Mouse (Mus musculus) layer of hippocampus, adult 18-20 months (tissue): ENCODE data around the gene Ube2s. TPM values are rescaled to one million over a fixed set of nuclear protein-coding genes. Genes with fewer than 3 reads are reported as not detected.
"Not testable (repeated sequence)": the region's sequence is repeated elsewhere in the genome, so short reads cannot be mapped to it uniquely, and the experiment has no call there.

ENCODE experiments used
- DNase-seq, 2 experiments: peaks; one replicate each; pipeline ENCODE4 v3.0.0; 2022; ENCODE audit warnings: low spot score in 2 of 2
- total RNA-seq, 2 experiments: library from RNA; stranded (reverse); gene quantifications; 2 replicates each; pipeline ENCODE4 v1.2.3; 2021

Gene Ube2s
- total RNA-seq, 2 experiments from 2014 or later, result 102 to 121 TPM

DNA sequence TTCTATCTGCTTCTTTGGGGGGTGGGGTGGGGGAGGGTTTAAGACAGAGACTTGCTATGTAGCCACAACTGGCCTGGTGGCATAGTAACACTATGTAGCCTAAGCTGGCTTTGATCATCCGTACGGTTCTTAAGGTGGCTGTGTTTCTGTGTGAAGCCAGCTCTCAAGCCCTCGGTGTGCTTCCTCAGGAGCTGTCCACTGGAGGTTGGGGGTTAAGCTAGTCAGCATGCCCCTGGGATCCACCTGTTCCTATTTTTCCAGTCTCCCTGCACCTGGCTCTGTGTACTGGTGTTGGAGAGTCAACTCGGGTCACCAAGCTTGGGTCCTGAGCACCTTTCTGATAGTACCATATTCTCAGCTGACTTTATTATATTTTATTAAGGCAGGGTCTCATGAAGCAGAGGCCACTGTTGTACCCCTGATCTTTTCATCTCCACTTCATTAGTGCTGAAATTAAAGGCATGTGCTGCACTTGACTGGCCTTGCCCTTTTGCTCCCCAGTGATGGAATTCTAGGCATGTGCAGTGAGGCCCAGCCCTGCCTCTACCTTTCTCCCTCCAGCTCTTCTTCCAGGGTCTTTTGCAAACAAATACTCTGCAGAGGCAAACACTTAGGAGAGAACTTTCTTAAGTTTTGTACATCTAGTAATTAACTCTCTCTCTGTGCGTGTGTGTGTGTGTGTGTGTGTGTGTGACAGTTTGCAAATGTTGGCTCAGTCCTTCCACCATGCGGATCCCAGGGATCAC lies 9.9 kb upstream of the Ube2s start:
- no peak for DNase-seq

DNA sequence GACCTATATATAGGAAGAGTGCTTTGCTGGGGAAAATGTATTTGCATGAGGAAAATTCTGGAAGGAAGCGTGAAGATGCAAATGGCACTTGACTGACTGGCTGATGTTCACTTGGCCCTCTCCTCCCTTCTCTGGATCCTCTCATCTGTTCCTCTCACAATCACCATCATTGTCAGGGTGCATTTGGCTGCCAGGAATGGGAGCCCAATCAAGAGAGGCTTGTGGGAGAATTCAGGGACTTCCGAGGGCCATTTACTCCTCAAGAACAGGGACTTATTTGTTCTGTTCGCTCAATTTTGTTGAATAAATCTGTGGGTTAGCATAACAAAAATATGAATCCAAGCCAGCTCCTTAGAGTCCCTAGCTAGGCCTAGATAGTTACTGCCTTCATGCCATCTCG lies 9.3 kb upstream of the Ube2s start:
- peak in 1 of 2 experiments; percentile 53 for DNase-seq

DNA sequence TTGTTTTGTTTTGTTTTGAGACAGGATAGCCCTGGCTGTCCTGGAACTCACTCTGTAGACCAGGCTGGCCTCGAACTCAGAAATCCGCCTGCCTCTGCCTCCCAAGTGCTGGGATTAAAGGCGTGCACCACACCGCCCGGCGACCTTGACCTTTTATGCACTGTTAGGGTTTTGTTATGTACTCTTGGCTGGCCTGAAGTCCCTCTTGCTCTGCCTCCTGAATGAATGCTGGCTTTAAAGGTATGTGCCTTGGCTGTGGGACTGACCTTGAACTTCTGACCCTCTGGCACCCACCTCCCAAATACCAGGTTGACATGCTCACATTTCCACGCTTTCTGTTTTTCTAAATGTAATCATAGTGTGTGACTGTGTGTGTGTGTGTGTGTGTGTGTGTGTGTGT lies 8.5 kb upstream of the Ube2s start:
- not testable (repeated sequence) for DNase-seq

DNA sequence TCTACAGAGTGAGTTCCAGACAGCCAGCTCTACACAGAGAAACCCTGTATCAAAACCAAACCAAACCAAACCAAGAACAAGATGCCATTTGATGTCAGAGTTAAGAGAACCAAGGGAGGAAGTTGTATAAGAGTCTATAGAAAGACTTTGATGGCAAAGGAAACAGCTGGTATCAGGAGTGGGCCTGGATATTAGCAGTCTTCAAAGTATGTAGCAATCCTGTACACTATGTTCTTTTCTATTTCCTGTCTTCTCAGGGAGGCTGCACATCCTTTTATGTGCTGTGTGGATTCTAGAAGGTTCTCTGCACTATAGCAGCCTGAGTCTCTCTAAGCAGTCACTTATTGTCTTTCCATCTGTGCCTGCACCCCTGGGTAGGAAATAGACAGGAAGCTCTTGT lies 4.2 kb upstream of the Ube2s start:
- no peak for DNase-seq

DNA sequence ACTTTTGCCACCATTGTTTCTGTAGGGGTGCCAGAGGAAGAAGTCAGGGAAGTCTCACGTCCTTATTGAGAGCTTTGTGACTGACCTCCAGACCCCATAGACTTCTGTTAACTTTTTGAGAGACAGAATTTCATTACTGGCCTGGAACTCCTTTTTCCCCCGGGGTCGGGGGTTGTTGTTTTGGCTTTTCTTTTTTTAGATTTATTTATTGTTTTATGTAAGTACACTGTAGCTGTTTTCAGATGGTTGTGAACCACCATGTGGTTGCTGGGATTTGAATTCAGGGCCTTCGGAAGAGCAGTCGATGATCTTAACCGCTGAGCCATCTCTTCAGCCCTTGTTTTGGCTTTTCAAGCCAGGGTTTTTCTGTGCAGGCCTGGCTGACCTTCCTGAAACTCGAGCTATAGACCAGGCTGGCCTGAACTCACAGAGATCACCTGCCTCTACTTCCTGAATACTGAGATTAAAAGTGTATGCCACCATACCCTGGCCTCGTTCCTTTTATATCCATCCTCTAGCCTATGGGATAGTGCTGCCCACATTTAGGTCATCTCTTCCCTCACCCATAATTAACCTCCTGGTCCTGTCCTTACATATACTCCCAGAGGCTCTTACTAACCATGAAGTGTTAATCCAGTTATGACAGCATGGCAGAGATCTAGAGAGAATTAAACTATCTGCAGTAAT lies 858 bp upstream of the Ube2s start:
- DNase-seq, result no peak

DNA sequence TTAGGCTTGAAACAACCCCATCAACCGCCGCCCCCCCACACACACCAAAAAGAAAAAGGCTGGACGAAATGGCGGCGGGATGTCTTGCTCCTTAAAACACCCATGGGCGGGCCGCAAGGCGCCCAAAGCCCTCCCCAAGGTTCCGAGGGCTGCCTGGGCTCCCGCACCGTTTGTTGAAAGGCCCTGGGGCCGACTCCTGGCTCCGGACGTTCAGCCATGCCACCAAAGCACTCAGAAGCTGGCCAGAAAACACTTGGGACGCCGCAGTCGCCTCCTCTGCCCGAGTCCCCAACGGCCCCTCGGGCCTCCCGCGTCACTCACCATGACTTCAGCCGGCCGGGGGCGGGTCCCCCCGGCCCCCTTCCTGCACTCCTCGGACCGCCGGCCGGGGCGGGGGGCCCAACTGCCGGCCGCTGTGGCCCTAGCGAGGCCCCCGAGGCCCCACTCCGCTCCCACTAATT lies 518 bp downstream of the Ube2s start:
- DNase-seq, result peak in 1 of 2 experiments; percentile 45

DNA sequence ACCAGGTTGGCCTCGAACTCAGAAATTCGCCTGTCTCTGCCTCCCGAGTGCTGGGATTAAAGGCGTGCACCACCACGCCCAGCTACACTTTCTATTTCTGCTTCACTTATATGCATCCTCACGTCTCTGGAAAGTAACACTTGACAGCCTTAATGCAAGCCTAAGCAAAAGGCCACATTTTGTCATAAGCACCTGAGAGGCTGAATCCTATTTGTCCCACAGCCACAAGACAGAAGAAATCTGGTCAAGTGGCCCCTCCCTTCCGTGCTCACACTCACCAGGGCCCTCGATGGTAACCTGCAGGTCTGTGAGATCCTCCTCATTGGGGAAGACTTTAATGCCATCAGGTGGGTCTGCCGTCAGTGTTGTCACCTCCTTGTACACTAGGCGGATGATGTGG lies 1.3 kb downstream of the Ube2s start:
- not testable (repeated sequence) for DNase-seq

DNA sequence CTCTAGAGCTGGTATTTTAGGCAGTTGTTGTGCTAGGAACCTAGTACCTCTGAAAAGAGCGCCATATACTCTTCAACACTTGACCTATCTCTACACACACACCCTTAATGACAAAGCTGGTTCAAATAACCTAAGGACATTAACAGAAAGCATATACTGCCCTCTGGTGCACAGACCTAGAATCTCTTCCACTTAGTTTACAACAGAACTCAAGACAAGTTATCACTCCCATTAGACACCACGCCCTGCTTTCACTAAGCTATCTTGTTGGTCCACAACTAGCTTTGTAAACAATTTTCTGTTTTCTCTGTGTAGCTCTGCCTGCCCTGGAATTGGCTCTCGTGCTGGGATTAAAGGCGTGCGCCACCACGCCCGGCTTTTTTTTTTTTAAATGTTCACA lies 5.7 kb downstream of the Ube2s start:
- peak in 1 of 2 experiments; percentile 66 for DNase-seq

DNA sequence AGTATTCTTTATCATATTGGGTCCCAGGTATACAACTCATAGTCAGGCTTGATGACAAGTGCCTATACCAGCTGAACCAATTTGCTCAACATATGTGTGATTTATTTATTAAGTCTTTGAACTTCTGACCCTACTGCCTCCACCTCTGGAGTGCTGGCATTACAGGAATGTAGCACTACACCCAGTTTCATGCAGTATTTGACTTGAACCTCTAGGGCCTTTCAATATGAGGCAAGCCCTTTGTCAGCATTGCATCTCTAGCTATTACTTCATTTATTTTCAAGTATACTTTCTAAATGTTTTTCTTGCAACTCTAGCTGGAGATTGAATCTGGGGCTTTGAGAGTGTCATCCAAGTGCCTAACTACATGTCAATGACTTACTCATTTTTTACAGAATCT lies 10.1 kb downstream of the Ube2s start:
- DNase-seq, result no peak

DNA sequence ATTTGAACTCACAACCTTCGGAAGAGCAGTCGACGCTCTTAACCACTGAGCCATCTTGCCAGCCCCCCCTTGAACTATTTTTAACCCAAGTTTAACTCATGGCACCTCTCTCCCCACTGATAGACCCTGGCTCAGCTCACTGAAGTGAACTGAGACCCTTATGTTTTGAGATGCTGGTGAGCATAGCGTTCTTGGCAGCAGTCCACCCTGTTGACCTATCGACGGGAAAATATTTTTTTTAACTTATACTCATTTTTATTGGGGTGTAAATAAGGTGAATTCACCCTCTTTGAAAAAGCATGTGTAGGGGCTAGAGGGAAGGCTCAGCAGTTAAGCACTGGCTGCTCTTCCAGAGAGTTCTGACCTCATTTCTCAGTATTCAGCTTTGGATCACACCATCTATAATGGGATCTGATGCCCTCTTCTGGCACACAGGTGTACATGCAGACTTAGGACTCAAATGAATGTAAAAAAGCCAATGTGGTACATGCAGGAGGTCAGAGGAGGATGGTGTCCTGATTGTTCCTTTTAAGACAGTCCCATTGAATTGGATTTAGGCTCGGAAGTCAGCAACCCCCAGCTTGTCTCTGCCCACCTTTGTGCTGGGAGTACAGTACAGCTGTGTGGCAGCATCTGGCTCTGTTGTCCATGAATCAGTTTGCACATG lies 16.5 kb downstream of the Ube2s start:
- DNase-seq, result peak in 1 of 2 experiments; percentile 63

DNA sequence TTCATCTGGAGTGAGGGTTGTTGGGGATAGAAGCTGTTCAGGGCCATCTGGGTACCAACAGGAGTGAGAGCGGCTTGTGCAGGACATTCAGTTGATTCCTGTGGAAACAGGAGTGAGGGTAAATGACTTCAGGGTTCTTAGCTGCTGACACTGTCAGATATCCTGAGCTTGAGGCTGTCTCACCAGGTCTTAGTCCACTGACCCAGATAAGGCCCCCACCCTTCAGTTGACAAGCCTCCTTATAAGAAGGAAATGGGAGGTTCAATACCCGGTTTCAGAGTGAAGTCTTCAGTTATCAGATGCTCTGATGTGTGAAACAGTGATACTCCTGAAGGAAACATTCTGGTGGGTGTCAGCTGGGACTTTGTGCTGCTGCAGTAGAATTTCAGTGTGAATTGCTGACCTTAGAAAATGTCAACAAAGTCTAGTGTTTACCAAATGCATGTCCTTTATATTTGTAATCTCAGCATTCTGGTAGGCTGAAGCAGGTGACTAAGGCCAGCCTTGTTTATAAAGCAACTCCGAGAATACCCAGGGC lies 17.7 kb downstream of the Ube2s start:
- DNase-seq, result no peak

DNA sequence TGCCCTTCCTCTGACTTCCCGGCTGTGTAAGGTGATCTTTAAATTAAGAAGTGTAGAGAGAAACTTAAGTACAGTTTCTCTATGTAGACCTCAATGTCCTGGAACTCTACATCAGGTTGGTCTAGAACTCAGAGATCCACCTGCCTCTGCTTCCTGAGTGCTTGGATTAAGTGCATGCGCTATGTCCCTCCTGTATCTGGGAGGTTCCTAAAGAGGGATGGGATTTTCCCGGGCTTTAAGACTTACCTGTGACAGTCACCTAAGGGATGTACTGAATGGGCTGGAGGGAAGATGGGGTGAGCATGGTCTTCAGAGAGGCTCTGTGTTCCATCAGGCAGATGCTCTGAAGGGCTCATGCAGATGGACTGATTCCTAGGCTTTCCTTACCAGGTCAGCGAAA lies 18.7 kb downstream of the Ube2s start:
- no peak for DNase-seq

DNA sequence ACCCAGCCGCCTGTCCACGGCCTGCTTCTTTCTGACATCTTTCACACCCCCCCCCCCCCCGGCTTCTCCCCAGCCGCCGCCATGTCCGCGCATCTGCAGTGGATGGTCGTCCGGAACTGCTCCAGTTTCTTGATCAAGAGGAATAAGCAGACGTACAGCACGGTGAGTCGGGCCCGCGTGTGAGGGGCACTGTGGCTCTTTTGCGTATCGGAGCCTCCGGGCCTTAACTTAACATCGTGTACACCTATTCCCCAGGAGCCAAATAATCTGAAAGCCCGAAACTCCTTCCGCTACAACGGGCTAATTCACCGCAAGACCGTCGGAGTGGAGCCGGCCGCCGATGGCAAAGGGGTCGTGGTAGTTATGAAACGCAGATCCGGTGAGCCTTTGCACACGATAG lies 19.1 kb downstream of the Ube2s start:
- not testable (repeated sequence) for DNase-seq

DNA sequence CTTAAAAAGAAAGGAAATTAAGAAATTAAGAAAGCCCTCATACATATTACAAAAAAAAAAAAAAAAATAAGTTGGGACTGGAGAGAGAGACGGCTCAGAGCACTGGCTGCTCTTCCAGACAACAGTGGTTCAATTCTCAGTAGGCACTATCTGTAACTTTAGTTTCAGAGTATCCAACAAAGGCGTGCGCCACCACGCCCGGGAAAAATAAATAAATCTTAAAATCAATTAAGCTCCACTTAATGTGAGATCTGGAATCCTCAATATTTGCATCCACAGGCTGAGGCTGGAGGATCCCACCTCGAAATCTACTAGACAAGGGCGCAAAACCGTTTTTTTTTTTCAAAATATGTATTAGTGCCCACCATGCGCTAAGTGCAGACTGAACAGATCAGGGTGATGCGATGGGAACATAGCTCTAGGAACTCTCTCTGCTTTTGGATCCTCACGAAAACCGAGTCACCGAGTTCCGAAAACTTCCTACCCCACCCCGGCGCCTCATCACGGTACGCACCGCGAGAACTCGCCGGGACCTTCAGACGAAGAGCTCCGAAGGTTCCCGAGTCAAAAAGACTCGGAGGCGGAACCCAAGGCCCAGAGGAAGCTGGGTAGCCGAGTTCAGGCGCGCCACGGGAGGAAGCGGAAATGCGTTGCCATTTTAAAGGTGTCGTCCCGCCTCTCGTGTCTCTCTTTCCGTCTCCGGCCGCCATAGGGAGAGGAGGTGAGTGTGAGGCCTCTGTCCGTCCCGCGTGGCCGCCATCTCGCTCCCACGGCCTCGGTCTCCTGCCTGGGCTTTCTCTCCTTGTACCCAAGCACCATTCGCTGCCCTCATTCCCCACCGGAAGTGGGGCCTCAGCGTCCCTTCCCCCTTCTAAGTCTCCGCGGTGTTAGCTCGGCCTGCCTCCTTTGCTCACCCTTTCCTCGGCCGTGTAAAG lies 19.8 kb downstream of the Ube2s start, which contains the start of gene Rpl28:
Gene Rpl28 (plus strand): TSS at position 597 of the 935 bp plus-strand sequence.
- peak; percentile 94 to 97 for DNase-seq

DNA sequence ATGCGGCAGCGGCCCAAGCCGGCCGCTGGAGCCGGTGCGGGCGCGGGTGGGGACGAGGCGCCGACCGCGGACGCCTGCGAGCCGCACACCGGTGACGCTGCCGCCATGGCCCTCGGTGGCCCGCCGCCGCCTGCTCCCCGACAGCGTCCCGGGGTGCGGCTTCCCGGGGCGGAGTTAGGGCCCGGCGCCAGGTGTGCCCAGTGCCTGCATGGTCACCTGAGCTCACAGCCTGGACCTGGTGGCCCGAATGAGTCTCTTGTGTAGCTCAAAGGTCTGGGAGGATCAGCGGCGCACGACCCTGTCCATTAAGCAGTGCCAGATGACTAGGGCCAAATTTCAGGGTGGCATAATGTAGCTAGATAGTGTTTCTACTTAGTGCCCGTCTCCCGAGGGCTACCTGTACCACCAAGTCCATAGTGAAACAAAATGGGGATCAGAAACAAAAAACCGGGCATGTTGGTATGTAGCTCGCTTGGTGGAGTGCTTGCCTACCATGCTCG lies 22.9 kb downstream of the Ube2s start, which contains the start of gene Tmem238:
Gene Tmem238 (minus strand): TSS at position 221 of the 500 bp plus-strand sequence.
- no peak for DNase-seq

DNA sequence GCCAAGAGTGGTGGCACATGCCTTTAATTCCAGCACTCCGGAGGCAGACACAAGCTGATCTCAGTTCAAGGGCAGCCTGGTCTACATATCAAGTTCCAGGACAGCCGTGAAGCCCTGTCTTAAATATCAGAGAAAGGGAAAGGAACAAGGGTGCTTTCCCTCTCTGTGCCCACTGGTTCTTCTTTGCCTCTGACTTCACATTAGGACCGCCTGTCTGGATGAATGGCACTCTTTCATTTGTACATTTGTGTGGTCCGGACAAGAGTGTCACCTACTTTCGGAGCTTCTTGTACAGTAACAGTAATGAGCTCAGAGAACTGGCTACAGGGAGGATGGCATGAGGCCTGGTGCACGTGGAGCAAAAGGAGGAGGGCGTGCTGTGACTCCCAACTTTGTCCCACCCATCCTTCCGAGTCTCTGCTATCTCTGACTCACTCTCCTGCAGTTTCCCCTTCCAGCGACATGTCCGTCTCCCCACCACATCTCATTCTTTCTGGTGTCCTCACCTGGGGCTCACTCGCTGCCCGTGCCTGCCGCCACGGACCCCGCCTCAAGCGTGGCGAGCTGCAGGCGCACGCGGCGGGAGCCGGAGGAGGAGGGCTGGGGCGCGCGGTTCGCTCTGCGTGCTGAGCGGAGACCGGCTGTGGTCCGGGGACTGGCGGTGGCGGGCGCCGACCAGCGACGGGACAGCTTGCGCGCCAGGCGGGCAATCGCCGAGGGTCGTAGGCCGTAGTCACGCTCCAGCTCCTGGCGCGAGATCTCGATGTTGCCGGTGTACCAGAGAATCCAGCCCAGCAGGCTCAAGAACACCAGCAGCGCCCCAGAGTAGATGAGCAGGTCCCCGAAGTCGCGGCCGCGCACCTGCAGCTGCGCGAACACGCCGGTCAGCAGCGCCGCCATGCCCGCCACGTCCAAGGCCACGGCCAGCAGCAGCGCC lies 23.6 kb downstream of the Ube2s start:
- peak in 1 of 2 experiments; percentile 54 for DNase-seq

DNA sequence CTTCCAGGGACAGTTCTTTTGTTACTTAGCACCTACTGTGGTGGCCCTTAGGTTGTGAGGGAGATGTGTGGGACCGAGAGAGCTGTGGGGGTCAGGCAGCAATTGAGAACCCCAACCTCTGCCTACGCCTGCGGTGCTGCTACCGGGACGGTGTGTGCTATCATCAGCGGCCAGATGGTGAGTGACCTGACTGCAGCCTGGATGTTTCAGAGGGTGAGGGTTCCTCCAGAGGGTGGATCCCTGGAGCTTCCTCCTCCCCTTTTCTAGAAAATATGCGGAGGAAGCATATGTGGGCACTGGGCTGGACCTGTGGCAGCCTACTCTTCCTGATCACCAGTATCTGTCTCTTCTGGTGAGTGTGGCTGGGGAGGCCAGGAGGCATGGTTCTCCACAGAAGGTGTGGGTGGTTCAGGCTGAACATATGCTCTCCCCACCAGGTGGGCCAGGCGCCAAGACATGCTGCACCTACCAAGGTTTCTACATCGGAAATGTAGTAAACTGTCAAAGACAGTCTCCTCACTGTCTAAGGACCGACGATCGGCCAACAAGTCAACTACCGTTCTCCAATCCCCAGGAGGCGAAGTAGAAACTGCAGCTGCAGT lies 28.6 kb downstream of the Ube2s start:
- DNase-seq, result no peak

DNA sequence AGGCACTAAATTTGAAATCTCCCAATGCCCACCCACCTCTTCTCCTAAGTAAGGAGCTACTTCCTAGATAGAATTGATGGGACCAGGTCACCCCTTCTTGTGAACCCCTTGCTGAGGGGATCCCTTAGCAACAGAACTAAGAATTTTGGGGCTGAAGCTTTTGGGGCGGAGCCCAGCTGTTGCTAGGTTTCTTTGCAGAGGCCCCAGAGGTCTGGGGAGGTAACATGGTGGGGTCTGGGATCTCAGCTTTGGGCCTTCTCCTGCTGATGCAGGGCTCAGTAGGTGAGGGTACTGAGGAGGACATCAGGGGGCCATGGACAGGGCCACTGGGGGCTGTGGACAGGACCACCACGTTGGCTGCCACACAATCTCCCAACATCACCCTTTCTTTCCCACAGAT lies 29.6 kb downstream of the Ube2s start, which contains the start of the genes Il11 and Tmem190:
Gene Il11 (minus strand): TSS at position 101 of the 400 bp plus-strand sequence.
Gene Tmem190 (plus strand): TSS at position 179 of the 400 bp plus-strand sequence.
- no peak for DNase-seq

DNA sequence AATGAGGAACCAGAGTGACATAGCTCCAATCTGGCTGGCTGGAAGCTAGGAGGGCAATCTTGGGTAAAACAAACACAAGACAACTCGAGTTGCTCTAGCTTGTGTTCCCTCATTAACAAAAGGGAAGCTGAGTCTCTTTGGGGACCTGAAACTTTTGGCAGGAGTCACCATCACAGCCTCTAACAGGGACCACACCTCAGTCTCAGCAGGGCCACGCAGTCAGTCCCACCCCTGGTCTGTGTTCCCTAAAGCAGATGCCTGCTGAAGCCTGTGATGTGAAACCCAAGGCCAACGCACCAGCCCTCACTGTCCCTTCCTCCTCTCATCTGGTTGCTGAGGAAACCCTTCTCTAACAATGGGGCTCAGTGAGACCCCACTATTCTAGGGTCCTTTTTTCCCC lies 30.3 kb downstream of the Ube2s start:
- no peak for DNase-seq
